Mouse (Mus musculus) left cerebral cortex, postnatal 4 days (tissue): ENCODE measurements around the gene Cdh24. TPM values are rescaled to one million over a fixed set of nuclear protein-coding genes. Genes with fewer than 3 reads are reported as not detected.

ENCODE experiments used
- DNase-seq: peaks from one replicate; pipeline ENCODE4 v3.0.0-alpha.2; 2022
- intact Hi-C: fragments of 180-260 bp; cut with DNase I; formaldehyde crosslinking; loops from one replicate; pipeline ENCODE4 v1.15.1; 2025
- total RNA-seq, 2 experiments: library from RNA; stranded (reverse); gene quantifications; 2 replicates each; pipeline ENCODE4 v1.2.3; 2021

The Cdh24 gene
- total RNA-seq: 10 to 100 TPM; 17.2 to 20.7 TPM

DNA sequence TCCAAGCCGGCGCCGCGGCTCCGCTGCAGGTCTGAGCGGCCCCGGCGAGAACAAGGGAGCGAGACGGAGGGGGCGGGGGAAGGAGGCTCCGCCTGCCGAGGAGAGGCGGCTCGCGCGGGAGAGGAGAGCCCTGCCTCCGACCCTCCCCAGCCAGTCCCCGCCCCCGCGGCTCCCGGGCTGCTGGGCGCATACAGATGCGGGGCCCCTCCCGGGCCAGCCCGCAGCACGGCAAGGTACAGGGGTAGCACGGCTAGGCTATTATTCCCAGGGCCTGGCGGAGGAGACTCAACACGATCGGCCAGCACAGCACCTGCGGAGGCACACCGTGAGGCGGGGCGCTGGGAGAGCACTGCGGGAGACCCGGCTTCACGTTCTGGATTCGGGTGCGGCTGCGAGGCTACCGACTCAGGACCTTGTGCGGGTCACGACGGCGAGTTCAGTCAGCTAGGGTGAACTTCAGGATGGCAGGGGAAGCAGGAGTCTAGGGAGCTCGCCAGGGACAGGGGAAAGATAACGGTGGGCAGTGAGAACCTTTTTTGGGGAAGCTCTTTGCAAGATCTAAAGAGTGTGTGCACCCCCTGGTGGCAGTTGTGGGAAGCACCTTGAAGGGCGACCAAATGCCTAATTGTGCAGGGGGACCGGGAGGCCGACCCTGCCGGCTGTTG lies at the start of gene Cdh24:
TSS of gene Cdh24 (minus strand) at position 60 of the 665 bp plus-strand sequence.
- intact Hi-C loops: loop anchor here (5.0 to 10.0 kb wide), 4 partner anchors 74 to 579 kb away; partner anchors contain the start of gene Slc7a7
- peak; percentile 94 for DNase-seq

DNA sequence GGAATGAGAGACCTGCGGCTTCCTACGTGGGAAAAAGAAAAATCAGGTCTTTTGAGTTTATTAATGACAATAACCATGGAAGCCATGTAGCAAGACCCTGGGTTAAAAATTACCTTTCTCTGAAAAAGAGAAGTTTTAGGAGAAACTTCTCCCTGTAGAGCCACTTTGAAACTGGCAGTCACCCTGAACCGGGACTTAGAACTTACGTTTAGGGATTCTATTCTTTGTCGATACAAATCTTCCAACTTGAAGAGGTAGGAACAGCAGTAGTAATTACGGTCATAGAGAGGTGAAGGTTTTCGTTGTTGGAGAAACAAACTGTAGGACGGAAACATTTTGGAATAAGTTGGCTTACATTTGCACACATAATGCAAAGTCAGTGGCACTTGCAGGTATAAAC lies 46.1 kb upstream of the Cdh24 start:
- intact Hi-C loops: no loop called here
- no peak for DNase-seq

DNA sequence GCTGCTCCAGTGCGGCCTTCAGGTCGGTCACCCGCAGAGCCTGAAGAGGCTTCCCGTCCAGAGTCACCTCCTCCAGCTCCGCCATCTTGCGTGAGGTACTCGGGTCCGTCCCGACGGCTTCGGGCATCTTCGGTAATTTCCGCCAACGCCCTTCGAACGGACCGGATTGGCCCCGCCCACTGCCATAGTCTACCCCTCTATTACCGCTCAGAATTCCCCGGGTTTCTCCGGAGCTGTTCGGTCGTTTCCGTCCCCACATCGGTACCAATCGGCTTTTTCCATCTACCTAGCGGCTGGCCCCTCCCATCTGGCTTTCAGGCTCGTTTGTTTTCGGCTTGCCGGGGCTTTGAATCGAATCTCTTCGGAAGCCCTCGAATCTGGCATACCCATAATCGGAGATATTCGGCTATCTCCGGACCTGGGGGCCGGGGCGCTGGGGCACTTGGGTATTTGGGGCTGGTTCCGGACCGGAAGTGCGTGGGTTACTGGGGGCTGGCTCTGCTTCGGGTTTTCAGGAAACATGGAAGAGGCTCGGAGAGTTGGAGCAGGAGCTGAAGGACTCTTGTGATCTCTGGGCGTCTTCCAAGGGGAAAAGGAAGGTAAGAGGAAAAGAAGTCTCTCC lies 45.5 kb upstream of the Cdh24 start, which contains the start of gene Acin1:
TSS of gene Acin1 (minus strand) at position 410 of the 622 bp plus-strand sequence.
- intact Hi-C loops: no loop called here
- DNase-seq: peak; percentile 100

DNA sequence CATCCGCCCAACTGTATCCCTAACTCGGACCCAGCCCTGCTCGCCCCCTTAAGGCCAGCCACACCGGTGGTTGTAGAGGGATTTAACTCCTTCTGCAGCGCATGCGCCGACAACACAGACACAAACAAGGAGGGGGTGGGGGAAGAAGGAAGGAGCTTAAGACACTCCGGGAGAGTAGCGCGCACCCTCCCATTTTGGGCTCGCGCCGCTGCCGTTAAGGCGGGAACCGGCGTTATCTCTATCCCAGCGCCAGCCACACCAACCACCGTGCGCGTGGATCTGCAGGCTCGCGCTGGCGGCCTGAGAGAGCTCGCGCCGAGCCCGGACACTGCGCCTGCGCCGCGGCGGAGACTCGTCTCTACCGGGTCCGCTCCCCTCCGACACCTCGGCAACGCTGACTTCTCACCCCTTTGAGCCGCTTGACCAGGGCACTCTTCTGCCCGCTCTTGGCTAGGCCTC lies 44.9 kb upstream of the Cdh24 start, which contains the start of gene 1700123O20Rik:
TSS of gene 1700123O20Rik (plus strand) at position 154 of the 459 bp plus-strand sequence.
- peak; percentile 85 for DNase-seq
- intact Hi-C loops: no loop called here

DNA sequence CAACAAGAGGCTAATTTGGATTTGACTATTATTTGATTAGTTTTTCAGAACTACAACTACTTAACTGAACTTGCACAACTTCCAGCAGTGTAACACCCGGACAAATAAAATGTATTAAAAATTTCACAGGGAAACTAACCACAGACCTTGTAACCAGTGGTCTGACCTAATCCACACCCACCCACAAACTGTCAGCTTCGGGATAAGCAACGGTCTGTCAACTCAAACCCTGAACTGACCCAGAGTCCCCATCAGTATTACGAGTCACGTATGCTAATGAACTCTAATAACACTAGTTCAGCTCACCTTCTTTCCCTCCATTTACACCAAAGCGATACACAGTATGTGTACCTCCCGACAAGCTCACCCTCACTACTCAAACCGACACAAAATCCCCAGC lies 44.3 kb upstream of the Cdh24 start:
- intact Hi-C loops: no loop called here
- DNase-seq: no peak

DNA sequence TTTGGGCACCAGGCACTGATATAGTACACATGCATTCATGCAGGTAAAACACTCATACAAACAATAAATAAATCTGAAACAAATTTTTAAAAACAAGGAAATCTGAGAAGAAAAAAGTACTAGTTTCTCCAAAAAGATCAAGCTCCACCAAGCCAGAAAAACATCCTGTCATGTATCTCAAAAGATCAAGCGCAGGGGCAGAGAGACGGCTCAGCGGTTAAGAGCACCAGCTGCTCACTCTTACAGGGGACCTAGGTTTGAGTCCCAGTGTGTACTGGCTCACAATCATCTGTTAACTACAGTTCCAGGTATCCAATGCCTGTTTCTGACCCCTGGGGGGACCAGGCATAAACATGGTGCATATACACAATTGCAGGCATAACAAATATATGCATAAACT lies 41.2 kb upstream of the Cdh24 start:
- intact Hi-C loops: no loop called here
- DNase-seq: no peak

DNA sequence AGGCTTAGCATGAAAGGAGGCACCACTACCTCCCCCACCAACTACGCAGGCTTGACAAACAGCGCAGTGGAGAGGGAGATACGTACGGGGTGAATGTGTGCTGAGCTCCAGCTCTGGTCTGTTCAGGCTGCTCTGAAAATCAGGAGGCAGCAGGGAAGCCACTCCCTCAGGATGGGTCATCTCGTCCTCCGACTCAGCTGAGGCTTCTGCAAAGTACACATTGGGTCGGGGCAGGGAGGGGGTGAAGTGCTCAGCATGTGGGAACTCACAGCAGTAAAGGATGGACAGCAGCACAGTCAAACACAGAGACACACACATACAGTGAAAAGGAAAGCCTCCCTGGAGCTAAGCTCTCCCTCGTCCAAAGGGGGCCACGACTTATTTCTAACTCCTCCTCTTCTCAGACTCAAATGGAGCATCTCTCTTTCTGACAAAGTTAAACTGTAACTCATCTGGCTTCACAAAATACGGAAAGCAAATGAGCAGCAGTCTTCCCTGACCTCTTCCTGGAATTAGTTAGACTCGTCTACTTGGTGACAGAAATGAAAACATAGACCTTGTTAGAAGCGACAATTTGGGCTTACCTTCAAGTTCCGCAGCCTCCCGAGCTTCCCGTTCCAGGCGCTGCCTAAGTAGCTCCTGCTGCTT lies 37.6 kb upstream of the Cdh24 start:
- intact Hi-C loops: no loop called here
- no peak for DNase-seq

DNA sequence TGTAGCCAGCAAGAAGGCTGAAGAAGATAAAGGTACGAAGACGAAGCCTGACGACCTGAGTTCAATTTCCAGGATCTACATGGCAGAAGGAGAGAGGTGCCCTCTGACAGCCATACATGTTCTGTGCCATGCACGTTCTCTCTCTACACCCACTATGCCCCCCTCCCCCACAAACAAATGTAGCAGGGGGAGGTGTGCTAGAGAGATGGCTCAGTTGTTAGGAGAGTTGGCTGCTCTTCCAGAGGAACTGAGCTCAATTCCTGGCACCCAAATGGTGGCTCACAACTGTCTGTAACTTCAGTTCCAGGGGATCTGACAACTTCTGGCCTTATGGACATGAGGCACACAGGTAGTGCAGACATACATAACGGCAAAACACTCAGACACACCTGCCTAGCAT lies 35.1 kb upstream of the Cdh24 start:
- intact Hi-C loops: no loop called here
- no peak for DNase-seq

DNA sequence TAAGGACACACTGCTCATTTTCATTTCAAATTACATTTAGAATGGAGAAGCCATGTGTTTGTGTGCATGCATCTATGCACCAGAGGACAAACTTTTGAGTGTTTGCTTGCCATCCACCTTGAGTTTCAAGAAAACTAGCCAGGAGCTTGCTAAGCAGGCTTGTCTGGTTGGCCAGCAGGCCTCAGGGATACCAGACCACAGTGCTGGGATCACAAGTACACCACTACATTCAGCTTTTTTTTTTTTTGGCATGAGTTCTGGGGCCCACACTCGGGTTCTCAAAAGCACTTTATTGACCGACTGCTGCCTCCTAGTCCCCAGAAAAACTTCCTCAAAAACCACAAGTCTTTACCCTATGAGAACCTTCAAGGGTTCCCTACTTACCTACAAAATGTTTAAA lies 33.2 kb upstream of the Cdh24 start:
- intact Hi-C loops: no loop called here
- no peak for DNase-seq

DNA sequence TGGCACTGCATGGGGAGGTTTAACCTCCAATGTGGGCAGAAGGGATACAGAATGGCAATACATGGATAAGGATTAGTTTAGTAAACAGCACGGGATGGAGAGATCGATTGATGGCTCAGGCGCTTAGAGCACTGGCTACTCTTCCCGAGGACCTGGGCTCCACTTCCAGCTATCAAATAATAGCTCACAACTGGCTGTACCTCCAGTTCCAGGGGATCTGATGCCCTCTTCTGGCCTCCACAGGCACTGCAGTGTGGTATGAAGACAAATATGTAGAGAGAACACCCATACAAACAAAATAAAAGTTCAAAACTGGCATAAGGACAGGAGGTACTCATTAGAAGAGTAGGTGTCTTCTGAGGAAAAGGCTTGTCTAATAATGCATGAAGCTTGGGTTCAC lies 28.2 kb upstream of the Cdh24 start:
- DNase-seq: peak; percentile 40

DNA sequence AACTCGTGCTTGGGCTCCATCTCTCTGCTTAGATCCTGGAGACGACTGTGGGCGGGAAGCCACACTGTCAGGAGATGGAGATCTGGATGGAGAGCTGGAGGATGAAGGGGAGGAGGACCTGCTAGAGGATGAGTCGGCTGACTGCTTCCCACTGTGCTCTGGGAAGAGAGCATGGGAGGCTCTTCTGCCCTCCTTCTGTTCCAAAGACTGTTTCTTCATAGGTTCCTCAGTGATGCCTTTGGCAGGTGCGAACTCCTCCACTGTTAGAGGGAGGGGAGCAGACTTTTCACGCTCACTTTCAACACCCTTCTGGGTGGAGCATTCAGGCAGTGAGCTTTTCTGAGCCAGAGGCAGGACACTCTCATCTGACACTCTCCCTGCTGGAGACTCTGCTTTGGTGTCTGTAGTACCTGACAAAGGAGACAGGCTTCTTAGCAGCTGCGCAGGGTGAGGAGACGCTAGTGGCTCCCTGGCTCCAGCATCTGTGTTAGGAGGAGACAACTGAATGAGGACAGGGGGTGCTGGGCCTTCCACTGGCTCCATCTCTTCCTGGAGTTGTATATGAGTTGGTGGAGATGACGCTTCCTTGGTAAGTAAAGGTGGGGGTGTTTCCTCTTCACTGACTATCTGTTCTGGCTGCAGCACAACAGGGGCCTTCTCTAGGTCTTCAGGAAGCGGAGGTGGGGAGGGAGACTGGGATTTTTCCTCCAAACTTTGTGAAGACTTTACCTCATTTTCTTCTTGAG lies 23.5 kb upstream of the Cdh24 start:
- DNase-seq: no peak
- intact Hi-C loops: no loop called here

More for the DNA sequence above, 28.2 kb upstream of the Cdh24 start:
- intact Hi-C loops: no loop called here

DNA sequence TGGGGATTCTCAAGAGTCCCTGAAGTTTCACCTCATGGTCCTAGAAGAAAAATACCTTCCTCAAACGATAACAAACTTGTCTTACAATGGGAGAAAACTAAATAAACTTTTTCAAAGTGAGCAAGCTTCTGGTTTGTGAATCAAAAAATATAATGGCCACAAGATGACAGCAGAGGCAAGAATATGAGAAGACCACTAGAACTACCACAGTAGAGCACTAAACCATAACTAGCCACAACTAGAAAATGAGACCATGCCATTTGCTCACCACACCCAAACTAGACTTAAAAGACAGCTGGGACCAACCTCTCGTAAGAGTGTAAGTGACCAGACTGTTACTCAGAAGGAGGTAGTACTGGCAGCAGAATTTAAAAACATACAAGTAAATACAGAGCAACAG lies 18.8 kb upstream of the Cdh24 start:
- no peak for DNase-seq
- intact Hi-C loops: no loop called here

DNA sequence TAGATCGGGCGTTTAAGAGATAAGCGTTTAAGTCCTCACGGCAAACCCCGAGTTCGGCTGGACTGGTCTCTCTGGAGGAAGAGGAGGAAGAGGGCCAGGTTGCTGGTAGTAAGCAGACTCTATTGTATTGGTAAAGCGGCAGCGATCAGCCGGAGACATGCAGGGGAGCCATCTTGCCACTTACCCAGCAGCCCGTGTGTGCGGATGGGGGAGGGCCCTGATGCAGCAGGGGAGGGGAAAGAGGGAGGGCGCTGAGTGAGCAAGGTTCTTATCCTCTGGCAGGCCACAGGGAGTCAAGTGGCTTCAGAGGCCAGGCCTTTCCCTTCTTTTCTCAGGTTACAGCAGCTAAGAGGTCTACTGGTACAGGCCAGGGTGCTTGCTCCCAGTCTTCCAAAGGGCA lies 12.3 kb upstream of the Cdh24 start:
- intact Hi-C loops: no loop called here
- peak; percentile 88 for DNase-seq

DNA sequence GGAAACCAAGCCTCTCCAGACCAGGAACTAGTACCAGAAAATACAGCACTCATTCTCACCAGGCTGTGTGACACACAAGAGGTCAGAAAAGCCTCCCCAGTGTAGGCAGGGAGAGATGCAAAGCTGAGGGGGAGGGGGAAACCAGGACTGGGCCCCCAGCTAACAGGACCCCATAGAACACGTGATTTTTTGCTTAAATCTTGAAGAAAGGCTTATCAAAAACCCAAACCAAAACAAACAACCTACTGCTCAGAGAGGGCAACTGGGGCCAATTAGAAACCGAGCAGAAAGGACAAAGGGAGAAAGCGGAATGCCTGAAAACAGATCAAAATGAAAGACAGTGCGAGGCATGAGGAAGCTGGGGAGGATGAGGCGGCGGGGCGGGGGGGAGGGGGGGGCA lies 11.6 kb upstream of the Cdh24 start:
- DNase-seq: no peak
- intact Hi-C loops: no loop called here

DNA sequence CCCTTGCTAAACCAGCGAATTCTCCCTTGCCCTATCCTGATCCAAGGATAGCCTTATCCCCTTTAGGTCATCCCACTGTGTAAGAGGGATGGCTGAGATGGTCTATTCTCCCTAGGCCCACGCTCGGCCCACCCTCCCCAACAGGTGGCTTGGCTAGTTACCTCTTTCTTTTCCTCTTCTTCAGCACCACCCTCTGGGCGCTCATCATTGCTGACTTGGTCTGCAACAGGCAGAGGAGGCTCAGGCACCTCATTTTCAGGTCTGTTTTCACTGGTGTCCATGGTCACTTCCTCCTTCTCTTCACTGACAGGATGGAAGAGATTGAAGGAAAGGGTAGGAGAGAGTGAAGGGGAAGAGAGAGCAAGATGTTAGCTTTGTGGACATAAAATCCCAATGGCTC lies 10.4 kb upstream of the Cdh24 start:
- intact Hi-C loops: no loop called here
- DNase-seq: no peak

DNA sequence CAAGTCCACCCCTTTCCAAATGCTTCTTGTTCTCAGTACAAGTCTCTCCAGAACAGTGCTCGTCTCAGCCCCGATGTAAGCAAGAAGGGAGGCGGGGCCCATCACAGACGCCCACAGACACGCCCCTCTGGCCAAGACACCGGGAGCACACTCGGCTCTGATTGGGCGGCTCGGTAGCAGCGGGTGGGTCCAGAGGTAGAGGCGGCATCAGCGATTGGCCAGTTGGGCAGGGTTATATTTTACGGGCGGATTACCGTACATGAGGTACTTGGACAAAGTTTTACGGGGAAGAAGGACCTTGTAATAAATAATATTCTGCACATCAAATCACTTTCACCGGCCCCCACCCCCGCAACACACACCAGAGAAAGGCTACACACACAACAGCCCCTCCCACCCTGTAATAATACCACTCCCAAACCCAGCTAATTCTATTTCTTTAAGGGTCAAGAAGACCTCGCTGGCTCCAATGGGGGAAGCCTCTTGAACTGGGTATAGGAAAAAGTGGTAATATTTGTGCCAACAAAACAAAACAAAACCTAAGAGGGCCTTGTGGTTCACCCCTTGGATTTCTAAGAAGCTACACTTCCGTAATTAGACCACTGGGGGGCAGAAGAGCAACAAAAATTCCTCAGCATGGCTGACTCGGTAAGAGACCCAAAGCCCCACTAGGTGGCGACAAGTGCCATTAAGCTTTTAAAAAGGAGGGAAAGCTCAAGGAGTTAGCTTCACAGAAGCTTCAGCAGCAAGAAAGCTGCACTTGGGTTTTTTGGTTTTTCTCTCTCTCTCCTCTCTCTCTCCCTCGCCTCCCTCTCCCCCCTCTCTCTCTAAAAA lies 9.7 kb upstream of the Cdh24 start:
- intact Hi-C loops: no loop called here
- DNase-seq: peak; percentile 92

DNA sequence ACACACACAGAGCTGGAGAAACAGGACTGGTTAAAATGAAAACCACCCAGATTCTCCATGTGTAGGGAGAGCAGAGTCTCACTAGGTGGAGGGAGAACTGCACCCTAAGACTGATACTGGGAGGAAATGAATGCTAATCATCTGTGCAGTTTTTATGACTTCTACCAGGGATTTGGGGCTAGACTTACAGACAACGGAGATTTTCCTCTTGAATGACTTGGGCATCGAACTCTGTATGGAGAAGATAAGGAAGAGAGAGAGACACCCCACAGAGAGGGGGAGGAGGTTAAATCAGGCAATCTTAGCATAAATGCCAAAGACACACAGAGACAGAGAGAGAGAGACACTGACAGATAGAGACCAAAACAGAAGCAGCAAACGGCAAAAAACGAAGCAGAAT lies 6.7 kb upstream of the Cdh24 start:
- intact Hi-C loops: loop anchor here (10.0 kb wide), 1 partner anchor 233 kb away; the partner anchor contains the start of gene Slc7a7
- DNase-seq: no peak

DNA sequence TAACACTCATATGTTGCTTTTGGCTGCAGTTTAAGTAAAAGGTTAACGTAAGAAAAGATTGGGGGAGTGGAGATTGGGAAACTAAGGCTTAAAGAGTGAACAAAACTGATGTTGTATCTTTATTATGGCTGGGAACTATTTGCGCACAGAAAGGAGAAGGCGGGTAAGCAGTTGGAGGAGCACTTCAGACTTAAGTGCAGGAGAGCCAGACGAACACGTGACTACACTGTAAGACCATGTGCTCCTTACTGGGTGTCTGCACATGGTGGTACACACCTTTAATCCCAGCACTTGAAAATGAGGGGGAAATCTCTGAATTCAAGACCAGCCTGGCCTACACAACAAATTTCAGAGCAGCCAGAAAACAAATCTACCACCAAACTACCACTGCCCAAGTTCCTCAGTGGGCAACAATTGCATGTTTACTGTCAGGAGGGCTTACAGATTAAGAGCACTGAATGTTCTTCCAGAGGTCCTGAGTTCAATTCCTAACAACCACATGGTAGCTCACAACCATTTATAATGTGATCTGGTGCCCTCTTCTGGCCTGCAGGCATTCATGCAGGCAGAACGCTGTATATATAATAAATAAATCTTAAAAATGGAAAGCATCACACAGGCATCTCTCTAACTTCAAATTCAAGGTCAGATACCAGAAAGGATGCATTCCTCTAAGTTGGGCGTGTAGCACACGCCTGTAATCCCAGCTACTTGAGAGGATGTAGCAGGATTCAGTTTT lies 5.9 kb upstream of the Cdh24 start:
- intact Hi-C loops: loop anchor here (10.0 kb wide), 1 partner anchor 232 kb away; the partner anchor contains the start of gene Slc7a7
- DNase-seq: no peak

DNA sequence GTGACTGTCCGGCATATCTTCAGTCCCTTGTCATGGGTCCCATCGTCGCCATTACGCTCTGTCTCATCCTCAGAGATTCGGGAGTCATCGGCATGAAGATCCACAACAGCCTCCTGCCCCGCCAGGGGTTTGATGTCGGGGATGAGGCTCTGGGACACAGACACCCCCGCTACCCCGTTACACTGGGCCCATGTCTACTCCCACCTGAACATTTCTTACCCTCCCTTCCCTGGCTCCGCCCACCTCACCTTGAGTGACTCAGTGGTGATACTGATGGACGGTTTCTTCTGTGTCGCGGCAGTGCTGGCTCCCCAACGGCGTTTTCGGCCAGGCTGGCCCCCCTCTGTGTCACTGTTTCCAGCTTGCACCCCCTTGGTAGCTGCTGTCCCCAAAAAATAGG lies 5.3 kb upstream of the Cdh24 start:
- intact Hi-C loops: loop anchor here (10.0 kb wide), 1 partner anchor 232 kb away; the partner anchor contains the start of gene Slc7a7

More for the DNA sequence above, 5.3 kb upstream of the Cdh24 start:
- no peak for DNase-seq
